Mouse (Mus musculus): ENCODE measurements at regions not wholly inside any gene's neighbourhood (a gene's known extent, or its start where the extent isn't known, plus 50 kb on each side); places are given as distances from the start of the nearest gene placed in this dataset.
A peak's percentile ranks its signal among the peaks of the same experiment; 100 is the strongest.

DNA sequence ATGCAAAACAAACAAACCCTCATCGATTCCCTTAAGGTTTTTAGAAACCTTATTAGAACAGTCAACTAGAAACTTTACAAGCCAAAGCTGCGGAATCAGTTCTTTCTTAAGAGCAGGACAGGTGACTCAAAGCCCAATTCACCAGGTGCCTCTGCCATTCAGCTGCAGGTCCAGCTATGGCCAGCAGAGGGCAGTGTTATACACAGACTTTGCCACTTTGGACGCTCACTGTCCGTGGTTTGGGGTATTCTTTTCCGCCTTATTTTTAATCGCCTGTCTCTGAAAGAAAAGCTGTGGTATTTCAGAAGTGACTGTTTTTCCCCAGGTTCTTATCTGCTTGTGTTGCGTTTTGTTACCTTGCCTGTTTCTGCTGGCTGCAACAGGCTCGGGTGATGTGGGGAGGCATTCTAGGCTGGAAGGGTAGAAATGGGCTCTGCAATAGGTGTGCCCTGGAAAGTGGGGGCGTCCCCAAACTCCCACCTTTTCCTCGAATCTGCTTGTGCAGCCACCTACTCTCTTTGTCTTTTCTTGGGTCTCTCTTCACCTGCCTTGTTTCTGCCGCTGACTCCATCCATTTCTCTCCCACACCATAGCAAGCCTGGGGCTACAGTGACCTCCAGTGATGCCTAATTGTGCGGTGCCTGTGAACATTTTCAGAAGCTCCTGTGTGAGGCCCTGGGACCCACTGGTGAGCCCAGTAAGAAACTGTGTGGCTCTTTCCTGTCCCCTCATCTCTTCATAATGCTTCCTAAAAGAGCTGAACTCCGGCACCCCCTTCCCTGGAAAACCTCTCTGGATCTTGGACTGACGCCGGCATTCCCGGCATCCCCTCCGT, 142.4 kb downstream of the Mtx3 start:
- ATAC-seq = peak; percentile 88

DNA sequence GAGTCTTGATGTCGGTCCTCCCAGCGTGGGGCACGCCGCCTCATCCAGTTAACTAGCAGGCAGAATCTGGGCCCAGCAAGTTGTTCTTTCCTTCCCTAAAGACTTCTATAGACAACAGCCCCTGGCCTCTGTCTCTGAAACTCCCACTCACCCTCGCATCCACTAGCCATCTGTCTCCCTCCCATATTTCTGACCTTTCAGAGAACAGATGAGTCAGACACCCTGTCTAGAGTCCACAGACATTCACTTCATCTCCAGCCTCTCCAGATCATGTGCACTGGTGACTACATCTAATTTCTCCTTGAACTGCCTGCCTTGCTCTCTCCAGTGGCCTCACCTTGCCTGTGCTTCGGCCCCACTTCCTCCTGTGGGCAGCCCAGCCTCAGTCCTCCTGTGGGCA, 143.1 kb downstream of the Mtx3 start:
- no peak for ATAC-seq

DNA sequence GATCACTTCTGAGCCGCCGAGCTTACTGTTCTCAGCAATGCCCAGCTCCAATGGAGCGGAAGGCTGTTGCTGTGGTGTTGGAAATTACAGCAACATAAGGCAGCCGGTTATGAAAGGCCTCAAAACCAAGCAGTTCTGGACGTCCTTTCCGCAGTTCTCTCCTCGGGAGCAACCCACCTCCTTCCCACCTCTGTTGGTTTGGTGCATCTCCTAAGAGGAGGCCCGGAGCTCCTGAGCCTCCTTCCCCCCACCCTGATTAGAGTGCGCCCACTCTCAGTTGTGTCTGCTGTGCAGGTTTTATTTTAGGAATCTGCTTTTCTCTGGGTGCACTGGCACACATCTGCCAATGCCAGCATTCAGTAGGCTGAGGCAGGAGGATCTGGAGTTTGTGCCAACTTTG, 144.0 kb downstream of the Mtx3 start:
- no peak for ATAC-seq

DNA sequence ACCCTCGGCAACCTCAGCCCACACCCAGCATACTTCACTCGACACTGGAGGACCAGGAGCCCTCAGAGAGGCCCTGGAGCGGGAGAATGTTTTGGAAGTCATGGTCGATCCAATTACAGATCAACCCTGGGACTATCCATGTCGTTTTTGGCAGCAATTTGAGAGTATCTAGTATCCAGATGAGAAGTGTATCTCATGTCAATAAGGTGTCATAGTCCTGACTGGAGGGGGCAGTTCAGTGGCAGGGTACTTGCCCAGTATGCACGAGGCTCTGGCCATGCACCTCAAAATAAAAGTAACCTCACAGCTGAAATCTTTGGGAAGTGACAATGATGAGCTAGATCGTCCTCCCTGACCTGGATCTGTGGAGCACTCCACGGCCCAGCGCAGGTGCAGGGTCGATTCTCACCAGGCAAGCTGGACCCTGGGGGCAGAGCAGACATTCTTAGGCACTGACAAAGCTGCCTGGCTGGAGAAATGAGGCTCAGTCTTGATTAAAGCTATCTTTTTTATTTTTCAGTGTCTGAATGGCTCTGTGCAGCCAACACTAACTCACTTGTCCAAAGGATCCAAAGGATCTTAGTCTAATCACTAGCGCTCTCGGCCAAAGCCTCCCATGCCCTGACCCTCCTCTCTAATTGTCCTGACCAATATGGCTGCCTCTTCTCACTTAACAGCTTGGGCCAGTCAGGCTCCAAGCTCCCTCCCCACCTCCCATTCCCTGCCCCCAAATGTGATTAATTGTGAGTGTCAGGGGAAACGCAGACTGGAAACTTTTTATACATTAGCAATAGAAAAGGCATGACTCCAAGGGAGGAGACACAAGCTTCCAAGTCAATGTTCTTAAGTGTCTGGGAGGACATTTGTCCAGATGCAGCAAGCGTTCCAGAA, 146.0 kb downstream of the Mtx3 start:
- no peak for ATAC-seq

Measured in CD4-positive, CD25-positive, alpha-beta regulatory T cell, adult 4 months (primary cell).